Mouse (Mus musculus): ENCODE data around the gene Mpp3.

DNA sequence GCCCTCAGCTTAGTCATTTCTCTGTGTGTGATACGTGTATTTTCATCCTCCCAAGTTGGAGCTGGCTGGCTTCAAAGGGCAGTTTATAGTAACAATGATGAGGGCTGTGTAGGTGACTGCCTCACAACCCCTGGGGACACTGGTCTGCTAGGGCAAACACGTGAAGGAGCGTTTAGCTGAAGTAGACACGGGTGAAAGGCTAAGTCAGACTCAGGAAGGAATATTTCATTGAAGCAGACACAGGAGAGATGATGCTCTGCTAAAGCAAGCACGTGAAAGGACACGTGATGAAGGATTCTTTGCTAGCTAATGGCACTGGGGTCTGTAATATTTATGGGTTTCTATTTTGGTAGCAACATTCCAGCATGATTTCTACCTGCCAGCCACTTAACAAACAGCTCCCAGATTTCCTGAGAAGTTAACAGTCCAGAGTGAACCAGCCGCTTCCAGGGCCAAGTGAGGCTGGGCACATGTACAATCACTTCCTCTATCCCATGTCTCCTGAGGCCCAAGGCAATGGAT, 16.5 kb upstream of the Mpp3 start:
- TF ChIP-seq CTCF (IDR thresholded peaks at IDR 0.05; ENCODE audit: low read depth) = no peak
- TF ChIP-seq EP300 (optimal IDR thresholded peaks at IDR 0.05) = no peak

All from stomach, postnatal 0 days (tissue).